Mouse (Mus musculus) kidney, embryonic 14.5 days (tissue): Measurements from ENCODE around the gene Sdhaf4. TPM values are rescaled to one million over a fixed set of nuclear protein-coding genes. Genes with fewer than 3 reads are reported as not detected.
"Not testable (repeated sequence)": the region's sequence is repeated elsewhere in the genome, so short reads cannot be mapped to it uniquely, and the experiment has no call there.

Experiments used
- ATAC-seq: fragments of 200-750 bp; cut with Nextera tagmentation; 2 replicates; pipeline ENCODE4 v1.8.0; 2017; ENCODE audit warnings: moderate number of reproducible peaks, mild to moderate bottlenecking, moderate TSS enrichment, moderate library complexity; ENCODE audit not compliant: low FRiP score, low TSS enrichment
- H3K27ac ChIP-seq: fragments of 300-500 bp; sonication (generic); 2 replicates; pipeline ENCODE4 v1.5.1; 2014; ENCODE audit warnings: low read depth, mild to moderate bottlenecking, low read length, moderate library complexity, mixed read lengths
- H3K27me3 ChIP-seq: fragments of 300-500 bp; sonication (generic); 2 replicates; pipeline ENCODE4 v1.6.1; 2014; ENCODE audit warnings: mild to moderate bottlenecking, low read length; ENCODE audit not compliant: control insufficient read depth, insufficient read depth
- H3K36me3 ChIP-seq: fragments of 300-500 bp; sonication (generic); 2 replicates; pipeline ENCODE4 v1.6.1; 2014; ENCODE audit warnings: low read length, mixed read lengths; ENCODE audit not compliant: control insufficient read depth, insufficient read depth
- H3K4me1 ChIP-seq: fragments of 300-500 bp; sonication (generic); 2 replicates; pipeline ENCODE4 v1.6.1; 2014; ENCODE audit warnings: low read length, mixed read lengths; ENCODE audit not compliant: control insufficient read depth, insufficient read depth
- H3K4me2 ChIP-seq: fragments of 300-500 bp; sonication (generic); replicated peaks from 2 replicates; pipeline ENCODE4 v1.6.1; 2014; ENCODE audit warnings: low read depth, mild to moderate bottlenecking, low read length
- H3K4me3 ChIP-seq: fragments of 300-500 bp; sonication (generic); 2 replicates; pipeline ENCODE4 v1.5.1; 2014; ENCODE audit warnings: mild to moderate bottlenecking, low read length
- H3K9ac ChIP-seq: fragments of 300-500 bp; sonication (generic); 2 replicates; pipeline ENCODE4 v1.6.1; 2014; ENCODE audit warnings: low read depth, mild to moderate bottlenecking, low read length, moderate library complexity
- H3K9me3 ChIP-seq: fragments of 300-500 bp; sonication (generic); 2 replicates; pipeline ENCODE4 v1.6.1; 2016; ENCODE audit warnings: low read length; ENCODE audit not compliant: control insufficient read depth
- WGBS: fragments of 180-500 bp; shearing (Covaris S2); extraction: QIAGEN DNeasy Blood & Tissue Kit; methylation state at CpG from one replicate; pipeline ENCODE4 v1.1.7; 2014; 5-methylcytosine and 5-hydroxymethylcytosine counted together
- polyA plus RNA-seq: library from polyadenylated mRNA; unstranded; fragments of >200 nt; fragmentation: Nextera tagmentation; extraction: Ambion mirVana; gene quantifications from 2 replicates; pipeline ENCODE4 v1.2.1, GENCODE M21; 2014

Gene Sdhaf4
- polyA plus RNA-seq, 1 experiment from 2014 or later, result 80.2 TPM

- H3K4me1 ChIP-seq, result no peaks in the 10 kb centered on the region
- 95% methylated on average over 5 of the region's 5 CpGs for WGBS
- H3K36me3 ChIP-seq, result peaks cover 8% of the 10 kb centered on the region; the same call in 1 of the 2 replicates
- H3K27ac ChIP-seq, result no peak overlapping the region
- H3K4me2 ChIP-seq, result no peak overlapping the region
- no peaks in the 10 kb centered on the region for H3K9me3 ChIP-seq
- no peaks in the 10 kb centered on the region for H3K27me3 ChIP-seq
- H3K4me3 ChIP-seq, result no peak overlapping the region
- H3K9ac ChIP-seq, result no peak overlapping the region
- ATAC-seq, result no peak
Measured at GRCm38 (mm10) chr1:23999318-23999717, 6.1 kb downstream of the Sdhaf4 start.

- 97% methylated on average over 7 of the region's 7 CpGs for WGBS
- H3K4me1 ChIP-seq, result no peaks in the 10 kb centered on the region
- H3K36me3 ChIP-seq, result peaks cover 8% of the 10 kb centered on the region; the same call in 1 of the 2 replicates
- no peak overlapping the region for H3K9ac ChIP-seq
- no peak overlapping the region for H3K4me2 ChIP-seq
- H3K27me3 ChIP-seq, result no peaks in the 10 kb centered on the region
- H3K27ac ChIP-seq, result no peak overlapping the region
- no peaks in the 10 kb centered on the region for H3K9me3 ChIP-seq
- H3K4me3 ChIP-seq, result no peak overlapping the region
- ATAC-seq, result no peak
Measured at GRCm38 (mm10) chr1:23998866-23999265, 6.6 kb downstream of the Sdhaf4 start.

- ATAC-seq, result no peak
- 88% methylated on average over 7 of the region's 7 CpGs for WGBS
- peaks cover 8% of the 10 kb centered on the region; the same call in 1 of the 2 replicates for H3K36me3 ChIP-seq
Measured at GRCm38 (mm10) chr1:23998120-23998810, 7.2 kb downstream of the Sdhaf4 start.

GRCm38 (mm10) chr1:23997493-23997892 lies 8.0 kb downstream of the Sdhaf4 start:
- WGBS, result 88% methylated on average over 3 of the region's 3 CpGs
- Histone ChIP-seq H3K4me1 (no peaks in the 10 kb centered on the region), H3K4me3 (no peak overlapping the region), H3K27me3 (no peaks in the 10 kb centered on the region), H3K4me2 (no peak overlapping the region), H3K27ac (no peak overlapping the region), H3K36me3 (peaks cover 7% of the 10 kb centered on the region; the same call in 1 of the 2 replicates), H3K9me3 (no peaks in the 10 kb centered on the region), H3K9ac (no peak overlapping the region)
- no peak for ATAC-seq

More at GRCm38 (mm10) chr1:23998120-23998810, 7.2 kb downstream of the Sdhaf4 start:
- Histone ChIP-seq H3K4me3 (no peak overlapping the region), H3K4me1 (no peaks in the 10 kb centered on the region), H3K9me3 (no peaks in the 10 kb centered on the region), H3K9ac (no peak overlapping the region), H3K4me2 (no peak overlapping the region), H3K27ac (no peak overlapping the region), H3K27me3 (no peaks in the 10 kb centered on the region)

GRCm38 (mm10) chr1:23995420-23995819 lies 10.0 kb downstream of the Sdhaf4 start:
- no peaks in the 10 kb centered on the region for H3K27me3 ChIP-seq
- H3K36me3 ChIP-seq, result peaks cover 3% of the 10 kb centered on the region; the same call in 1 of the 2 replicates
- no peak overlapping the region for H3K4me2 ChIP-seq
- H3K4me3 ChIP-seq, result no peak overlapping the region
- H3K9ac ChIP-seq, result no peak overlapping the region
- no peak for ATAC-seq
- 91% methylated on average over 4 of the region's 4 CpGs for WGBS
- H3K27ac ChIP-seq, result no peak overlapping the region
- no peaks in the 10 kb centered on the region for H3K4me1 ChIP-seq
- H3K9me3 ChIP-seq, result no peaks in the 10 kb centered on the region

- no peak for ATAC-seq
- Histone ChIP-seq H3K27ac (no peak overlapping the region), H3K27me3 (no peaks in the 10 kb centered on the region), H3K9me3 (no peaks in the 10 kb centered on the region), H3K4me2 (no peak overlapping the region), H3K9ac (no peak overlapping the region), H3K4me3 (no peak overlapping the region), H3K36me3 (no peaks in the 10 kb centered on the region), H3K4me1 (no peaks in the 10 kb centered on the region)
- WGBS, result 88% methylated on average over 3 of the region's 3 CpGs
Measured at GRCm38 (mm10) chr1:23983118-23983517, 22.3 kb downstream of the Sdhaf4 start.

- Histone ChIP-seq H3K27me3 (no peaks in the 10 kb centered on the region), H3K27ac (no peak overlapping the region), H3K9me3 (no peaks in the 10 kb centered on the region), H3K36me3 (no peaks in the 10 kb centered on the region), H3K4me1 (no peaks in the 10 kb centered on the region), H3K9ac (no peak overlapping the region), H3K4me3 (no peak overlapping the region), H3K4me2 (no peak overlapping the region)
- ATAC-seq, result no peak
- 84% methylated on average over 6 of the region's 6 CpGs for WGBS
Measured at GRCm38 (mm10) chr1:23978281-23978680, 27.2 kb downstream of the Sdhaf4 start.

- not testable (repeated sequence) for H3K9me3 ChIP-seq, H3K4me1 ChIP-seq, H3K9ac ChIP-seq, H3K27me3 ChIP-seq, H3K27ac ChIP-seq, H3K36me3 ChIP-seq, H3K4me2 ChIP-seq, ATAC-seq, H3K4me3 ChIP-seq
- 94% methylated on average over 3 of the region's 4 CpGs for WGBS
Measured at GRCm38 (mm10) chr1:23971159-23971558, 34.3 kb downstream of the Sdhaf4 start.

- Histone ChIP-seq H3K27ac (no peak overlapping the region), H3K9me3 (no peaks in the 10 kb centered on the region), H3K4me2 (no peak overlapping the region), H3K36me3 (no peaks in the 10 kb centered on the region), H3K4me3 (no peak overlapping the region), H3K4me1 (no peaks in the 10 kb centered on the region), H3K27me3 (no peaks in the 10 kb centered on the region), H3K9ac (no peak overlapping the region)
- ATAC-seq, result no peak
- WGBS, result 83% methylated on average over 9 of the region's 9 CpGs
Measured at GRCm38 (mm10) chr1:23968027-23968725, 37.3 kb downstream of the Sdhaf4 start.
